Mouse (Mus musculus) erythroblast, embryonic 14.5 days (primary cell): ENCODE measurements around the gene Ryr1. TPM values are rescaled to one million over a fixed set of nuclear protein-coding genes. Genes with fewer than 3 reads are reported as not detected.
A peak's percentile ranks its signal among the peaks of the same experiment; 100 is the strongest.

Experiments used
- H3K27me3 ChIP-seq: 2 replicates; pipeline ENCODE4 v1.6.1; 2012; ENCODE audit warnings: inconsistent platforms; ENCODE audit not compliant: control insufficient read depth
- H3K36me3 ChIP-seq: 2 replicates; pipeline ENCODE4 v1.6.1; 2012; ENCODE audit warnings: mild to moderate bottlenecking, inconsistent platforms; ENCODE audit not compliant: control insufficient read depth
- H3K4me1 ChIP-seq: 2 replicates; pipeline ENCODE4 v1.6.1; 2012; ENCODE audit warnings: inconsistent platforms; ENCODE audit not compliant: control insufficient read depth
- H3K4me3 ChIP-seq: replicated peaks from 2 replicates; pipeline ENCODE3; 2012; ENCODE audit warnings: moderate library complexity, mild to moderate bottlenecking, inconsistent platforms
- H3K9me3 ChIP-seq: 2 replicates; pipeline ENCODE4 v1.6.1; 2012; ENCODE audit warnings: low read length, inconsistent platforms, mixed read lengths; ENCODE audit not compliant: control insufficient read depth
- GATA1 ChIP-seq: IDR thresholded peaks from 2 replicates; pipeline ENCODE4 v1.6.1; 2012; ENCODE audit warnings: low read length, inconsistent platforms, mixed read lengths
- TAL1 ChIP-seq: IDR thresholded peaks from 3 replicates; pipeline ENCODE4 v1.6.1; 2012; ENCODE audit warnings: low read length, inconsistent platforms, mixed read lengths
- polyA plus RNA-seq: library from polyadenylated mRNA; stranded (reverse); fragments of >175 nt; gene quantifications from 2 replicates; pipeline ENCODE4 v1.2.3, GENCODE M21; 2012

Ryr1 gene
- polyA plus RNA-seq, result under 0.01 TPM in 1 of 2 replicates, not detected in the other

DNA sequence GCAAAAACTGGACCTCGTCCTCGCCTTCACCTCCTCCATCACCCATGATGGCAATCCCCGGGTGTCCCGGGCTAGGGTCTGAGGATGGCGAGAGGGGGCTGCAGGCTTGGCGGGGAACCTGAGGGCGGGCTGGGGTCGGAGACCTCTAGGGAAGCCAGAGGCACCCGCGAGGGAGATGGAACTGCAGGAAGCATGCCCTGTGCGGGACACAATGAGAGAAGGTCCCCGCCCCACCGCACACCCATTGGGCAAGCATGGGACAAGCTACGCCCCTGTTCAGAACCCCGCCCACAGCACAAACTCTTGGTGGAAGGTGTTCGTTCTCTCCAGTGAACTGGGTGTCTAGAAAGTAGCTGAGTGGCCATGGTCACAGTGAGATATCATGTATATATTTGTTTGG lies at the start of gene Ryr1:
Gene Ryr1, minus strand, starts transcription at position 210 of the 400 bp plus-strand sequence.
- Histone ChIP-seq H3K4me1 (peaks cover 22% of the 10 kb centered on the region), H3K9me3 (no peaks in the 10 kb centered on the region), H3K27me3 (peaks cover 3% of the 10 kb centered on the region; the same call in 1 of the 2 replicates), H3K36me3 (no peaks in the 10 kb centered on the region), H3K4me3 (peak within 1 kb of the TSS; percentile 17)
- TF ChIP-seq TAL1 (no peak), GATA1 (no peak)

DNA sequence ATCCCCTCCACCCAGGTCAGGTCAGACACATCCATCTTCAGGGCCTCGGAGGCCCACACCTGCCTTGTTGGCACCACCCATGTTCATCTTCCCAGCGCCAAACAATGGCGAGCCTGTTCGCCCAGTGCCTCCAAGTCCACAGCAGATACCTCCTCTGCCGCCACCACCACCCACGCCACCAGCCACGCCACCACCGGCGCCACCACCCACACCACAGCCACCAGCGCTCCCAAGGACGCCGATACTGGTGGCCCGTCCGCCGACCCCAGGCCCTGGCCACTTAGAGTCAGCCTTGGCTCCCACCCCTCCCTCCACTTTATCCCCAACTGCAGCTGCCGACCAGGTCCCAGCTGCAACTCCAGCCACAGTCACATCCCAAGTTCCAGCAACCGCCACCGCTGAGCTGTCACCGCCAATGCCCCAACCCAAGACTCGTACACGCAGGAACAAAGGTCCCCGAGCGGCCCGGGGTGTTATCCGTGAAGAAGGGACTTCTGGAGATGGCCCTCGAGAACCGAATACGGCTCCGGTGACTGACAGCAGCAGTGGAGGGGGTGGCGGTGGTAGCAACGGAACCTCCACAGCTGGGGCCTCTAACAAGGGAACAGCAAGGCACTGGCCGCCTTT lies 47.5 kb upstream of the Ryr1 start:
- H3K4me1 ChIP-seq, result peaks cover 36% of the 10 kb centered on the region
- TF ChIP-seq TAL1 (no peak), GATA1 (no peak)
- H3K36me3 ChIP-seq, result peaks cover 54% of the 10 kb centered on the region
- H3K4me3 ChIP-seq, result no peak overlapping the region
- peaks cover 8% of the 10 kb centered on the region; the same call in 1 of the 2 replicates for H3K9me3 ChIP-seq
- H3K27me3 ChIP-seq, result peaks cover 64% of the 10 kb centered on the region

DNA sequence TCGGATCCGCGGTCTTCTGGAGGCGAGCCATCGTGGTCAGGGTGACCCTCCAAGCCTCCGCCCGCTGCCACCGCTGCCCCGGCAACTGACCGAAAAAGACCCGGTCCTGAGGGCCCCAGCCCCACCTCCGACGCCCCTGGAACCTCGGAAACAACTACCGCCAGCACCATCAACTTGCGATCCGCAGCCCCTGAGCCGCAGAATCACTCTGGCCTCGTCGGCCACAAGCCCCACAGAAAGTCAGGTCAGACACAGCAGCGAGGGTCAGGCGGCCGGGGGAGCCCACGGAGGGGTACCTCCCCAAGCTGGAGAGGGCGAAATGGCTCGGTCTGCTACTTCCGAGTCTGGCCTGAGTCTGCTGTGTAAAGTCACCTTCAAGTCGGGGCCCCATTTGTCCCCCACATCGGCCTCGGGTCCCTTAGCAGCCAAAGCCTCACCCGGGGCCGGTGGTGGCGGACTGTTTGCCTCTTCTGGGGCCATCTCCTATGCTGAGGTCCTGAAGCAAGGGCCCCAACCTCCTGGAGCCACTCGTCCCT lies 46.7 kb upstream of the Ryr1 start:
- Histone ChIP-seq H3K27me3 (peaks cover 71% of the 10 kb centered on the region), H3K4me3 (no peak overlapping the region), H3K4me1 (peaks cover 34% of the 10 kb centered on the region), H3K36me3 (peaks cover 46% of the 10 kb centered on the region), H3K9me3 (peaks cover 8% of the 10 kb centered on the region; the same call in 1 of the 2 replicates)
- no peak for TF ChIP-seq GATA1
- no peak for TF ChIP-seq TAL1

DNA sequence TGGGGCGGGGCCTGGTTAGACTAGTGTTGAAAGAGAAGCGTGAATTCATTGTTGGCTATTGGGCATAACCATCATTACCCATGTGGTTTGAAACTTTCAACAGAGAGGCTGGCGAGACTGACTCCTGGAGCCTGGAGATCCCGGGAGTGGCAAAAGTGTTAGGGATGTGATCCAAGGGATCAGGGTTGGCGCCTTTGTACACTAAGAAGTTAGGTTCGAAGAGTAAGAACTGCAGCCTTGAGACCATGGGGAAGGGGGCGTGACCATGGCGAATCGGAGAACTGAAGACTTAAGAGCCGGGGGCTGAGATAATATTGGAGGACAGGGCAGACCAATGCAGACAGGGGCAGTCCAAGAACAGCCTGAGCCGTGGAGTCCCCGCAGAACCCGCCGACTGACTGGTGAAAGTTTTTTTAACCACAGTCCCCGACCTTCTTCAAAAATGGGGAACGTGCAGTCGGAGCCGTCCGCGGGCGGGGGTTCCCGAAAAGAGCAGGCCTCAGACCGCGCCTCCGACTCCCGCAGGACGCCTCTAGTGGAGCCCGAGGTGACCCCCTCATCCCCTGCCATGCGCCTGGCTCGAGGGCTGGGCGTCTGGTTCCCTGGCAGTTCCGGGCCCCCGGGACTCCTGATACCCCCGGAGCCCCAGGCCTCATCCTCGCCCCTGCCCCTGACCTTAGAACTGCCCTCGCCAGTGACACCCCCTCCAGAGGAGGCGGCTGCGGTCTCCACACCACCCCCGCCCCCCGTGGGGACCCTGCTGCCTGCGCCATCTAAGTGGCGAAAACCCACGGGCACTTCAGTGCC lies 46.0 kb upstream of the Ryr1 start:
- no peak for TF ChIP-seq TAL1
- TF ChIP-seq GATA1, result no peak
- peaks cover 8% of the 10 kb centered on the region; the same call in 1 of the 2 replicates for H3K9me3 ChIP-seq
- H3K36me3 ChIP-seq, result peaks cover 39% of the 10 kb centered on the region
- H3K4me1 ChIP-seq, result peaks cover 34% of the 10 kb centered on the region
- H3K27me3 ChIP-seq, result peaks cover 77% of the 10 kb centered on the region
- peak overlapping the region; percentile 52 for H3K4me3 ChIP-seq

DNA sequence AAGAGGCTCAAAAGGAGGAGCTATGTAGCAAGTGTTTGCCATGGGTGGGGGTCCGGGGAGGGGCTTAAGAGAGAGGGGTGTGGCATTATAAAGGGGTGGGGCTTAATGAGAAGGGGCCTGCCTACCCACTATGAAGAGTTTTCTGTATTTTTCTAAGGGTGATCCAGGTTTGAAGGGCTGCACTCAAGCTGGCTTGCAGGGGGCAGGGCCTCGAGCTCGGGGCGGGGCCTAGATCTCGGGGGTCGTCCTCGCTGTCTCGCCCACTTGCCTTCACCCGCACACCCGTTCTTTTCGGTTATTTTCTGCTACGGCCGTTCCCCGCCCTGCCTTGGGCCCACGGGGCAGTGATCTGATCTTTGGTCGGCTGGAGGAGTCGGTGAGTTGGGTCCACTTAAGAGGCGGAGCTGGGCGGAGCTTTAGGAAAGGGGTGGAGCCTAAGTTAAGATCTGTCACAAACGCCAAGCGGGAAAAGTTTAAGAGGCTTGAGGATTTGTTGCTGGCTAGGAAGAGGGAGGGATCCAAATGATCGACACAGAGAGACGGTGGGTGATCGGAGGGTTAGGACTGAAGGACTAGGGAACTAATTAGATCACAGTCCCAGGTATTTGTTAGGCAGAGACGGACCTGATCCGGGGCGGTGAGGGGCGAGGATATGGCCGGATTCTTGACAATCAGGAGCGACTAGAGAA lies 45.2 kb upstream of the Ryr1 start, which contains the start of the genes Ggn and Spred3:
Gene Ggn, plus strand, starts transcription at position 145 of the 689 bp plus-strand sequence.
Gene Spred3, minus strand, starts transcription at position 346 of the 689 bp plus-strand sequence.
- H3K4me3 ChIP-seq, result peak within 1 kb of the TSS; percentile 52
- TF ChIP-seq GATA1, result no peak
- TF ChIP-seq TAL1, result no peak
- peaks cover 34% of the 10 kb centered on the region for H3K4me1 ChIP-seq
- H3K36me3 ChIP-seq, result peaks cover 32% of the 10 kb centered on the region
- peaks cover 78% of the 10 kb centered on the region for H3K27me3 ChIP-seq
- peaks cover 8% of the 10 kb centered on the region; the same call in 1 of the 2 replicates for H3K9me3 ChIP-seq

DNA sequence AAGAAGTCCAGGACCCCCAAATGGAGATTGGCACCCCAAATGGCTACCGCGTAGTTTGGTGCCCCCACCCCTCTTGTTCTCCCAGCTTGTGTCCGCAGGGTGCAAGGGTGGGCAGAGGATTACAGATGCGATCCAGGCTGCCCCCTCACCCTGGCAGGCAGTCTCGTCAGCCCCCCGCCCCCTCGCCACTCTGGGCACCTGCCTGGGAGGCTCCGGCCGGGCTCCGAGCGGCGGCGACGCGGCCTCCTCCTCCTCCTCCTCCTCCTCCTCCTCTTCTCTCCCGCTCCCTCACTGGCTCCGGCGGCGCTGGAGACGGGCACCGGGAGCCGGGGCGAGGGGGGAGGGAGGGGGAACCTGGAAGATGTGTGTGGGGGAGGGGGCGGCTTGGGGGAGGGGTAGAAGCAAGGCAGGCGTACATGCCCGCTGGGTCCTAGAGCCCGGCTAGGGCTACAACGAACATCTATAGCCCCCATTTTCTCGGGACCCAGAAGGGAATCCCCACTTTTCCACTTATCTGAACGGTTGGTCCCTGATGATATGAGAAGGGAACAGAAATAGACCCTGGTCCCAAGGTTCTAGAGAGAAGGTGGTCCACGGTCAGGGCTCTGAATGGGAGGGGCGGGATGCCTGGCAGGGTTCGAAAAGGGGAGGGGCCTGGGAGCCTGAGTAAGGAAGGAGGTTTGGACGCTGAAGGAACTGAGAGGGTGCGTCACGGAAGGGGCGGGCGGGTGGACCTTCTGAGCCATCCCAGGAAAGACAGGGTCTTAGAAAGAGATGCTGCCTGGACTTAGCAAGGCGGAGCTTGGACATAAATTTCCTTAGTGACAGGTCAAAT lies 44.5 kb upstream of the Ryr1 start:
- peaks cover 34% of the 10 kb centered on the region for H3K4me1 ChIP-seq
- H3K9me3 ChIP-seq, result peaks cover 8% of the 10 kb centered on the region; the same call in 1 of the 2 replicates
- peaks cover 78% of the 10 kb centered on the region for H3K27me3 ChIP-seq
- H3K36me3 ChIP-seq, result peaks cover 24% of the 10 kb centered on the region
- peak overlapping the region; percentile 52 for H3K4me3 ChIP-seq
- no peak for TF ChIP-seq GATA1
- no peak for TF ChIP-seq TAL1

DNA sequence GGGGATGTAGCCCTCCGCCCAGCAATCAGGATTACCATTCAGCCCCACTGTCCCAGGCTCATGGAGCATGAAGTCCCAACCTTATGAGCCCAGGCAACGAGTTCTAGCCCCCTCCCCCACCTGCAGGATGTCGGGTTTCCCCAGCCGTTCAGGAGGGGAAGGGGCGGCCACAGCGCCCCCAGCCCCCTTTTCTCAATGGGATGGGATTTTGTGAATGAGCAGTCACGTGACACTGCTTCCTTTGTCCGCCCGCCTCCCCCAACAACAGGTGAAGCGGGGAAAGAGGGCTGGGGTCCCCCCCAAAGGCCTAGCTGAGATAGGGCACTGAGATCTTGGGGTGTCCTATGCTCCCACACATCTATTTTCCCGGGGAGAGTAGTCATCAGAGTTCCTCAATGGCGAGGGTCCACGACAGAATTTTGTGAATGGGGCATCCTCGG lies 43.8 kb upstream of the Ryr1 start:
- no peak overlapping the region for H3K4me3 ChIP-seq
- H3K4me1 ChIP-seq, result peaks cover 34% of the 10 kb centered on the region
- peaks cover 18% of the 10 kb centered on the region for H3K36me3 ChIP-seq
- TF ChIP-seq TAL1, result no peak
- no peak for TF ChIP-seq GATA1
- peaks cover 8% of the 10 kb centered on the region; the same call in 1 of the 2 replicates for H3K9me3 ChIP-seq
- peaks cover 77% of the 10 kb centered on the region for H3K27me3 ChIP-seq
